Mouse (Mus musculus) liver (tissue): ENCODE results near the gene Gtsf2.
"Not testable (repeated sequence)": the region's sequence is repeated elsewhere in the genome, so short reads cannot be mapped to it uniquely, and the experiment has no call there.

ENCODE experiments used
- DNase-seq: peaks from one replicate; pipeline ENCODE4 v3.0.0-alpha.2; 2020; ENCODE audit warnings: mixed read lengths

Gene Gtsf2

DNA sequence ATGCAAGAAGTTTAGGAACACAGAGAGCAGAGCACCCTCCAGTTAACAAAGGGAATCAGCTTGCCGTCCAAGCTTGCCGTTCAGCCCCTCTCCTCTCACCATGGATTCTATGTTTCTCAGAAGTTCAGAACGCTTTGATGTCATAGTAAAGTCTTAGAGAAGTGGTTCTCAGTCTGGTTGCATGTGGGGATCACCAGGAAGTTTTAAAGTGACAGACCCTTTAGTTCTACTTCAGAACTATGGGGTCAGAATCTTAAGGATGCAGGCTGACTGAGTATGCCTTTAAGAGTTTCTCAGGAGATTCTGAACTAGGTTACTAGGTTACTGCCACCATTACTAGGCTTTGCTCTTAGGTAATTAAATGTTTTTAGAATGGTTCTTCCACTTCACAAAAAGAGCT is at the start of gene Gtsf2:
TSS of gene Gtsf2 (minus strand) at position 101 of the 400 bp plus-strand sequence.
- no peak for DNase-seq

GRCm38 (mm10) chr15:103496204-103497140 is 48.2 kb upstream of the Gtsf2 start:
- no peak for DNase-seq

GRCm38 (mm10) chr15:103488336-103488735 is 40.1 kb upstream of the Gtsf2 start:
- DNase-seq: no peak

DNA sequence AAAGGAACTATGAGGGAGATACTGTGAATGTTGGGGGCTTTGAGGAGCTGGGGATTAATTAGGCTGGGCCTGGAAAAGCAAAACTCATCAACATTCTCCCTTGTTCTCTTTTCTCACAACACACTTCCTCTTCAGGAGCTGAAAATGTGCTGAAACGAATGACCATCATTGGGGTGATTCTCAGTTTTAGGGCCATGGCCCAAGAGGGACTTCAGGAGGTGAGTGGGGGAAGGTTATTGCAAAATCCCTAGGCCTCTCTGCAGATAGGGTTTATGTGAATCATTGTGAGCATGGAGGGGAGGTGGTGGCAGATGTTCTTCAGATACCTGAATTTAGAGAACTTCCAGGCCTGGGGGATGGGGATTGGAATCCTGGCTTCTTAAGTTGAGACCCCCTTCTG is 38.4 kb upstream of the Gtsf2 start:
- no peak for DNase-seq

GRCm38 (mm10) chr15:103485106-103485505 is 36.8 kb upstream of the Gtsf2 start:
- no peak for DNase-seq

DNA sequence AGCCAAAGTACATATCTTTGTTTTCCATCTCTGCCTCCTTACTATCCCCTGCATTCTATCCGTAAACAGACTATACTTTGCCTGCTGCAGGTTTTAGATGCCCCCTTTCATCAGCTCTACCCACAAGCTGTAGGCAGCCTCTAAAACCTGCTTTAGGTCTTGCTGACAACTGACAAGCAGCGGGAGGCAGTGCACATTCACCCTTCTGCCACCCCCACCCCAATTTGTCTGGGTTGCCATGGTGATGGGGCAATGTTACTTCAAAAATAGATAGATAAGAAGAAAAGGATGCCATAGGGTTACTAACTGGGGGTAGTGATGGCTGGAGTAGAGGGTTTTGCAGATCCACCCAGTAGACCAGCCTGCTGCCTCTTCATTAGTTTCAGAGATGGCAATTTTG is 36.2 kb upstream of the Gtsf2 start:
- no peak for DNase-seq

DNA sequence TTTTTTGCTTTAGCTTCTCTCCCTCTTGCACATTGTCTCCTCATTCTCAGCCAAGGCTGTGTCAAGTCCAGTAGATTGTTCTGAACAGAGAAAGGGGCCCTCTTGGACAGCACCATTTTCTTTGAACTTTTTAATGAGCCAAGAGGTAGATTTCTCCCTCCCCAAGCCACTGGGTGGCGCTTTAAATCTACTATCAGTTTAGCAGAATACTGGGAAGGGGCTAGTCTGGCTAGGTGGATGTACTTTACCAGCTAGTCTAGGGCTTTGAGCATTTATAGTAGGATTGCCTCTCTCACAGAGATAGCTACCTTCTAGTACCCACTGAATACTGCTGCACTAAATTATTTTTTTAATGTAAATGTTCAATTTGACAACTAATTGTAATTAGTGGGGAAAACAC is 34.2 kb upstream of the Gtsf2 start:
- DNase-seq: no peak

DNA sequence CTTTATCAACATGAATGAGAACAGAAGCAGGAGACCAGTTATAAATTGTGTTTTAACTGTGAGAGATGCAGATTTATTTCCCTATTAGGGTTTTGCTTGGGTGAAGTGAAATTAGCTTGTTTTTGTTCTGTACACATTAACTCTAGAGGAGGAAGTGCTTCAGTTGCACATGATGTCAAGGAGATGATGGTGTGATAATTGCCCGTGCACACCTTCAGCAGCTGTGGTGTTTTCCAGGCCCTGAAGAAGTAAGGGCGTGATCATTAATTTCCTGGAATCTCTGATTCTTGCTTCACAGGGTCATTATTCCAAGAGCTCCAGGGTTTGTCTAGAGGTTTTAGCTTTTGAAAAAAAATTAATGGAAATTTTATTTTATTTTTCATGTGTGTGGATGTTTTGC is 31.9 kb upstream of the Gtsf2 start:
- DNase-seq: no peak

DNA sequence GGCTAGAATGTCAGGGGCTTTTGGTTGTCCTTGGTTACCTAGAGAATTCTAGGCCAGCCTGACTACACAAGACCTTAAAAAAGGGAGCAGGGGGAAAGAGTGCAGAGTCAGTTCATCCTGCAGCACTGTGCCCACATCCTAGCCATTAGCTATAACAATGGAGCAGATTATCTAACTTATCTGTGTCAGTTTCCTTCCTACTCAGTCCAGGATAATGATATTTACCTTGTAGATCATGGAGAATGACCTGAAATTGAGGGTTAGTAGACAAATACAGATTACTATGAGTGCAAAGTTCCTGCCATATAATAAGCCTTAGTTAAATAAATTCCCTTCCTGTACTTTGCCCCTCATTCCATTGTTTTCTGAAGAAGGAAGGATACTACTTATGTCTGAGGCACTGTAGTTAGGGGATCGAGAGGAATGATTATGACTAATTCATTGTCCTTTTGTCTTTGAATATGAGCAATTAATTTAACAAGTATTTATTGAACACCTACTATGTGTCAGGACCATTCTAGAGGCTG is 30.9 kb upstream of the Gtsf2 start:
- DNase-seq: no peak

DNA sequence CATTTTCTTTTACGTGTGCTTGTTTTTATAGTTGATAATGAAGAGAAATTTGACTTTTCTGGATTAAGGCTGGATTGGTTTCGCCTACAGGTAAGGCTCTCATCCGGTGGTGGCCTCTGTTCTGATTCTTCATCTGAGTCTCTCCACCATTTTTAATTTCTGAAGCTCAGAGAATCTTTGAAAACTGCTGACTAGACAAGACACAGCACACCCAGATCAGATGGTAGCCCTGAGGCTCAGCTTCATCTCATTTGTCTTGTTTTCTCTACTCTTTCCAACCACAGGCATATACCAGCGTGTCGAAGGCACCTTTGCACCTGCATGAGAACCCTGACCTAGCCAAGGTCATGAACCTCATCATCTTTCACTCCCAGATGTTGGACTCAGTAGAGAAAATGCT is 25.5 kb upstream of the Gtsf2 start:
- DNase-seq: no peak

DNA sequence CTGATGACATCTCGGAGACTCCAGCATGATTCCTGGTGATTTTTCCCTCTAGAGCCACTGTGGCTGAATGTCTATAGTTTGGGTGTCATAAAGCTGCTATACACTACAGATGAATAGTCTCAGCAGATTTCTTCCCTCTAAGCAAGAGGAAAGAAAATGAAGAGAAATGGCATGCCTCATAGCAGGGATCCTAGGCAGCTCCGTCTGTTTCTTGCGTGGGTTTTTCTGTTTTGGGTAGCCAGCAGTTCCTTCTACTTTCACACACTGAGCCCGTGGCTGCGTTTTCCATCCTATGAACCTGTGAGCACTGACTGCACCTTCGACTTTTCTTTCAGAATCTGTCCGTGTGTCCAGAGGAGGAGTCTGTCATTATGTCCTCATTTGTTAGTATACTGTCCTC is 24.9 kb upstream of the Gtsf2 start:
- no peak for DNase-seq

DNA sequence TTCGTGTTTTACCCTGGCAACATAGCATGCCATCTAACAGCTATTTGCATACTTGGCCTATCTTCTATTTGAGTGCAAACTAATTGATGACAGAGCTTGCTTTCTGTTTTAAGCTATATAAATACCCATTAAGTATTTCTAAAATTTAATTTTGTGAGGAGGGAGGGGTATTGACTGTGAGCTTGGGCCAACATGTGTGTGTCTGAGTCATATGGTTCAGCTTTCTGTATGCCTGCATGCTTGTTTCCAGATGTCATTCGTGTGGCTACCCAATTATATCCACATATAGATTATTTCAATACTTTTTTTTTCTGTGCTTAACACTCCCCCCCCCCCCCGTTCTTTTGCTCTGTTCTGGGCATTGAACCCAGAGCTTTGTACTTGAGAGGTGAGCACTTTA is 24.0 kb upstream of the Gtsf2 start:
- DNase-seq: no peak

DNA sequence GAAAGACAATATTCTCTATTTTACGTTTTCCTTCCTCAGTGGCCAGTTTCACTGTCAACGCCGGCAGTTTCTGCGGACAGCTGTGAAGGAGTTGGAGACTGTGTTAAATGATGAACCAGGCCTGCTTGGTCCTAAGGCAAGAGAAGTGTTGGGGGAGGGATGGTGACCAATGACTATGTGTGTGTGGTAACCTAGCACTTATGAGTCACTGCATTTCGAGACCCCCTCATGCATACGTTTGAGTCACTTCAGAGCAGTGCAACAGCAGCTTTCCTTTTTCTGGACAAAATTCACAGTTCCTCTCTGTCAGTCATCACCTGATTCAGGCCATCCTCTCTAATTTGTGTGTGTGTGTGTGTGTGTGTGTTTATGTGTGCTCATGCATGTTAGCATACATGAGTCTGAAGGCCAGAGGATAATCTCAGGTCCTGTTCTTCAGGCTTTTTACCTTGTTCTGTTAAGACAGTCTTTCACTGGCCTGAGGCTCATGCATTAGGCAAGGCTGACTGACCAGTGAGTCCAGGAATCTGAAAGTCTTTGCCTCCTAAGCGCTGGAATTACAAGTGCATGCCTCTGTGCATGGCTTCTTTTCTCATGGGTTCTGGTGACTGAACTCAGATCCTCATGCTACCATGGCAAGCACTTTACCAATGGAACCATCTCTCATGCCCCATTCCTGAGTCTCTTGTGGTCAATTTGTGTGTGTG is 23.4 kb upstream of the Gtsf2 start:
- no peak for DNase-seq

GRCm38 (mm10) chr15:103462539-103463261 is 14.4 kb upstream of the Gtsf2 start:
- DNase-seq: peak; percentile 15

- no peak for DNase-seq
These were observed 6.2 kb upstream of the Gtsf2 start for GRCm38 (mm10) chr15:103454449-103454848.

DNA sequence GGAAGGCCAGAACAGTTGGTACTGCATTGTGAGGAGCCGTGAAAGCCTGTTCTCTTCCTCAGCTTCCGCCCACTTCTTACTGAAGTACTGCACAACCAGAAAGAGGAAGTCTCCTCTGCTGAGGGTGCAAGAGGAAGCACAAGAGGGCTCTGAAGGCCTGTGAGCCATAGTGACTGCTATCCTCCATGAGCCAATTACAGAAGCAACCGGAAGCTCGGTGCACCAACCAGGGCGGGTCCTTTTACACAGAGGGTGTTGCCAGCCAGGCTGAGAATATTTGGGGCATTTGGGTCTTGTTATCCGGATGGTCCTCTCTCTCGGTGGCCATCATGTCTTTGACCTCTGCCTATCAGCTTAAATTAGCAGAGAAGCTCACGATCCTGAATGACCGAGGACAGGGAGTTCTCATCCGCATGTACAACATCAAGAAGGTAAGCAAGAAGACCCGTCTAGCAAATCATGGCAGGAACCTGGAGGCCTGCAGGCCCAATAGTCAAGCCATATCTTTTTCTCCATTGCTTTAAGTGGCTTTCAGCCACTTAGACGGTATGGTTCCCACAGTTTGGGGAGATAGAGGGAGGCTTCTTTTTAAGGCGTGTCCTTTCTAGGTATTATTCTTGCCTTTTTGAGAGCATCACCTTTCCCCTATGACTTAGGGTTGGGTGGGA is 5.4 kb upstream of the Gtsf2 start, which contains the start of gene Nckap1l:
TSS of gene Nckap1l (plus strand) at position 244 of the 668 bp plus-strand sequence.
- DNase-seq: peak; percentile 55

DNA sequence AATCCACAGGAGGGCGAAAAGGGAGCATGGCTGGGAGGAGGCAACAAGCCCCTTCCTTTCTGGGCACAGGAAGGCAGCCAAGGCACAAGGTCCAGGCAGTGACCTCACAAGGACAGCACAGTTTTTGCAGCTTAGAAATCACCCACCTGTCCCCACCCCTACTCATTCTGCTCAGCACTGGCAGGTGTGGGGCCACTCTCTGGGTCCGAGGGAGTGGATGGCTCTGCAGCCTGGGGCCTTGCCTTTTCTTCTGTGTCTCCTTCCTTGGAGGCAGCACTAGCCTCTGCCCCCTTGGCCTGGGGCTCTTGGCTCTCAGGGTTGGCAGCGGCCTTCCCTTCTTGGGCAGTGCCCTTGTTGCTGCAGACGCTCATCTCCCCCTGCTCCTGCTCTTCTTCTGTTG is 2.3 kb downstream of the Gtsf2 start:
- not testable (repeated sequence) for DNase-seq

DNA sequence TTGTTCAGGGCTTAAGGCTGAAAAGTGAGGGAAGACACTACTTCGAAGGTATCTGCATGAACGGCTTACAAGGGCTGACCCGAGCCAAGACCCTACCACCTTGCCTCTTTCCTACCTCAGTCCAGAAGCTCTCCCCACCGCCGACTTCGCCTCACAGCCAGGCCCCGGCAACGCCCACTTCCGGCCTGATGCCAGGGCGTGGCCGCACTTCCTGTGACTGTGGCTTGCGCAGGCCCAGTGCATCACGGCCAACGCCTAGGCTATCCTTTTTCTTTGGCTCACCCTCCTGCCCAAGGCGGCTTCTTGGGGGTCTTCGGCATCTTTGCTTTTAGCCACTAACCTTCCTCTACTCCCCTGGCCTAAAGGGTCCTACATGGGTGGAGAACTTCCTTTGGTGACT is 18.0 kb downstream of the Gtsf2 start, which contains the start of gene Gtsf1:
TSS of gene Gtsf1 (minus strand) at position 230 of the 400 bp plus-strand sequence.
- DNase-seq: peak; percentile 4

- DNase-seq: no peak
These were observed 21.3 kb downstream of the Gtsf2 start for GRCm38 (mm10) chr15:103427017-103427416.

DNA sequence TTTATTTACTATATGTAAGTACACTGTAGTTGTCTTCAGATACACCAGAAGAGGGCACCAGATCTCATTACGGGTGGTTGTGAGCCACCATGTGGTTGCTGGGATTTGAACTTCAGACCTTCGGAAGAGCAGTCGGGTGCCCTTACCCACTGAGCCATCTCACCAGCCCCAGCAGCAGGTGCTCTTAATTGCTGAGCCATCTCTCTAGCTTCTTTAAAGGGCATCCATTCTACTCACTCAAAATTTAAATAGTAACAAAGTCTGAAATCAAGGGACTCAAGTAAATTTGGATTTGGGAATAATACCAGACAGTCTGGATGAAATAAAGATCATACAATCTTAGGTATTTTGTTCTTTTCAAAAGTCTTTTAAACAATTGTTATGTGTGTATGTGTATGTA is 42.7 kb downstream of the Gtsf2 start:
- DNase-seq: not testable (repeated sequence)

- DNase-seq: no peak
These were observed 46.9 kb downstream of the Gtsf2 start for GRCm38 (mm10) chr15:103401361-103401760.

DNA sequence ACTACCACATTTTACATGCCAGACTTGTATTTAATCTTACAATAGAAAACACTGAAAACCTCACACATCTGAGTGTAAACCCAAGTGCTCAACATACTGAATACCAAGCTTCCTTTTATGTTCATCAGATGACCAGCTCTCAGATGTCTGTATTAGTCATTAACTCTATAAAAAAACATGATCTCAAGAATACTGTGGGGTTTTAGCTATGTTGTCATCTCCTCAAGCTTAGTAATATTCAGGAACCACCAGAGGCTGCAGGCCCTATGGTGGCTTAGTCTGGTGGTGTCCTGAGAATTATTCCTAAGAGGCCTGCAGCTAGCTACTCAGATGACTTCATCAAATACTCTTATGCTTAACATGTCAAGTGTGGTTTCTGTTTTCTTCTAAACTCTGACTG is 54.7 kb downstream of the Gtsf2 start:
- no peak for DNase-seq
